Mouse (Mus musculus) intestine, embryonic 16.5 days (tissue): ENCODE measurements at regions not wholly inside any gene's neighbourhood (a gene's known extent, or its start where the extent isn't known, plus 50 kb on each side); places are given as distances from the start of the nearest gene placed in this dataset.

Experiments used
- ATAC-seq: fragments of 200-750 bp; cut with Nextera tagmentation; 2 replicates; pipeline ENCODE4 v1.8.0; 2017; ENCODE audit warnings: moderate TSS enrichment, moderate library complexity
- H3K27ac ChIP-seq: fragments of 300-500 bp; sonication (generic); 2 replicates; pipeline ENCODE4 v1.5.1; 2014; ENCODE audit warnings: mild to moderate bottlenecking, low read length
- H3K27me3 ChIP-seq: fragments of 300-500 bp; sonication (generic); replicated peaks from 2 replicates; pipeline ENCODE4 v1.6.1; 2014; ENCODE audit warnings: low read length, control low read depth, mixed read lengths; ENCODE audit not compliant: control insufficient read depth, insufficient read depth
- H3K36me3 ChIP-seq: fragments of 300-500 bp; sonication (generic); 2 replicates; pipeline ENCODE4 v1.6.1; 2014; ENCODE audit warnings: low read length, control low read depth; ENCODE audit not compliant: control insufficient read depth, insufficient read depth
- H3K4me1 ChIP-seq: fragments of 300-500 bp; sonication (generic); 2 replicates; pipeline ENCODE4 v1.6.1; 2014; ENCODE audit warnings: low read length, control low read depth, mixed read lengths; ENCODE audit not compliant: control insufficient read depth, insufficient read depth
- H3K4me2 ChIP-seq: fragments of 300-500 bp; sonication (generic); 2 replicates; pipeline ENCODE4 v1.6.1; 2014; ENCODE audit warnings: low read depth, low read length, control low read depth
- H3K4me3 ChIP-seq: fragments of 300-500 bp; sonication (generic); 2 replicates; pipeline ENCODE4 v1.5.1; 2014; ENCODE audit warnings: mild to moderate bottlenecking, low read length
- H3K9ac ChIP-seq: fragments of 300-500 bp; sonication (generic); 2 replicates; pipeline ENCODE4 v1.6.1; 2014; ENCODE audit warnings: low read depth, low read length
- H3K9me3 ChIP-seq: fragments of 300-500 bp; sonication (generic); 2 replicates; pipeline ENCODE4 v1.6.1; 2016; ENCODE audit warnings: low read length, control low read depth; ENCODE audit not compliant: control insufficient read depth
- WGBS: fragments of 180-500 bp; shearing (Covaris S2); extraction: QIAGEN DNeasy Blood & Tissue Kit; methylation state at CpG from one replicate; pipeline ENCODE4 v1.1.7; 2014; 5-methylcytosine and 5-hydroxymethylcytosine counted together

GRCm38 (mm10) chr10:66181231-66181630 lies 914.7 kb upstream of the Jmjd1c start:
- Histone ChIP-seq H3K9me3 (no peaks in the 10 kb centered on the region), H3K27ac (no peak overlapping the region)

GRCm38 (mm10) chr10:66183069-66183468 lies 912.9 kb upstream of the Jmjd1c start:
- no peak for ATAC-seq
- Histone ChIP-seq H3K9me3 (no peaks in the 10 kb centered on the region), H3K27me3 (no peaks in the 10 kb centered on the region), H3K4me3 (no peak overlapping the region), H3K27ac (no peak overlapping the region), H3K4me1 (no peaks in the 10 kb centered on the region), H3K36me3 (no peaks in the 10 kb centered on the region), H3K9ac (no peak overlapping the region), H3K4me2 (no peak overlapping the region)
- WGBS = 87% methylated on average over 2 of the region's 2 CpGs

More at GRCm38 (mm10) chr10:66181231-66181630, 914.7 kb upstream of the Jmjd1c start:
- Histone ChIP-seq H3K4me1 (no peaks in the 10 kb centered on the region), H3K36me3 (no peaks in the 10 kb centered on the region), H3K4me3 (no peak overlapping the region), H3K4me2 (no peak overlapping the region), H3K27me3 (no peaks in the 10 kb centered on the region), H3K9ac (no peak overlapping the region)
- no peak for ATAC-seq
- 84% methylated on average over 2 of the region's 2 CpGs for WGBS

GRCm38 (mm10) chr10:66187038-66187437 lies 908.9 kb upstream of the Jmjd1c start:
- Histone ChIP-seq H3K9ac (no peak overlapping the region), H3K9me3 (no peaks in the 10 kb centered on the region), H3K27ac (no peak overlapping the region), H3K4me2 (no peak overlapping the region), H3K4me1 (no peaks in the 10 kb centered on the region), H3K36me3 (no peaks in the 10 kb centered on the region), H3K27me3 (no peaks in the 10 kb centered on the region), H3K4me3 (no peak overlapping the region)
- ATAC-seq = no peak
- WGBS = 79% methylated on average over 1 of the region's 1 CpGs

GRCm38 (mm10) chr10:66201115-66201514 lies 894.8 kb upstream of the Jmjd1c start:
- no peak for ATAC-seq

GRCm38 (mm10) chr10:66228123-66228522 lies 867.8 kb upstream of the Jmjd1c start:
- Histone ChIP-seq H3K9ac (no peak overlapping the region), H3K36me3 (no peaks in the 10 kb centered on the region)
- ATAC-seq = no peak

More at GRCm38 (mm10) chr10:66201115-66201514, 894.8 kb upstream of the Jmjd1c start:
- H3K36me3 ChIP-seq = no peaks in the 10 kb centered on the region
- H3K27ac ChIP-seq = no peak overlapping the region
- H3K27me3 ChIP-seq = no peaks in the 10 kb centered on the region
- no peak overlapping the region for H3K4me3 ChIP-seq
- no peak overlapping the region for H3K4me2 ChIP-seq
- H3K9ac ChIP-seq = no peak overlapping the region
- no peaks in the 10 kb centered on the region for H3K9me3 ChIP-seq
- no peaks in the 10 kb centered on the region for H3K4me1 ChIP-seq
- WGBS = 56% methylated on average over 4 of the region's 4 CpGs

GRCm38 (mm10) chr10:66234370-66234916 lies 861.5 kb upstream of the Jmjd1c start:
- no peaks in the 10 kb centered on the region for H3K4me1 ChIP-seq
- no peak overlapping the region for H3K27ac ChIP-seq
- 78% methylated on average over 2 of the region's 2 CpGs for WGBS
- H3K4me2 ChIP-seq = no peak overlapping the region
- no peaks in the 10 kb centered on the region for H3K27me3 ChIP-seq
- H3K4me3 ChIP-seq = no peak overlapping the region
- no peaks in the 10 kb centered on the region for H3K36me3 ChIP-seq
- ATAC-seq = no peak
- no peaks in the 10 kb centered on the region for H3K9me3 ChIP-seq
- H3K9ac ChIP-seq = no peak overlapping the region

More at GRCm38 (mm10) chr10:66228123-66228522, 867.8 kb upstream of the Jmjd1c start:
- H3K4me1 ChIP-seq = no peaks in the 10 kb centered on the region
- no peaks in the 10 kb centered on the region for H3K27me3 ChIP-seq
- no peaks in the 10 kb centered on the region for H3K9me3 ChIP-seq
- 62% methylated on average over 2 of the region's 2 CpGs for WGBS
- no peak overlapping the region for H3K4me2 ChIP-seq
- no peak overlapping the region for H3K27ac ChIP-seq
- H3K4me3 ChIP-seq = no peak overlapping the region

GRCm38 (mm10) chr10:66256377-66256776 lies 839.5 kb upstream of the Jmjd1c start:
- Histone ChIP-seq H3K9ac (no peak overlapping the region), H3K4me2 (no peak overlapping the region), H3K4me1 (no peaks in the 10 kb centered on the region), H3K36me3 (no peaks in the 10 kb centered on the region), H3K9me3 (no peaks in the 10 kb centered on the region), H3K27me3 (no peaks in the 10 kb centered on the region), H3K27ac (no peak overlapping the region), H3K4me3 (no peak overlapping the region)
- no peak for ATAC-seq
- WGBS = 67% methylated on average over 5 of the region's 5 CpGs

- Histone ChIP-seq H3K27me3 (no peaks in the 10 kb centered on the region), H3K9ac (no peak overlapping the region), H3K4me3 (no peak overlapping the region), H3K9me3 (no peaks in the 10 kb centered on the region), H3K27ac (no peak overlapping the region), H3K4me1 (no peaks in the 10 kb centered on the region), H3K4me2 (no peak overlapping the region), H3K36me3 (no peaks in the 10 kb centered on the region)
- 76% methylated on average over 4 of the region's 4 CpGs for WGBS
- ATAC-seq = no peak
Measured at GRCm38 (mm10) chr10:66270647-66271270, 825.2 kb upstream of the Jmjd1c start.

- Histone ChIP-seq H3K27ac (no peak overlapping the region), H3K9ac (no peak overlapping the region), H3K4me1 (no peaks in the 10 kb centered on the region), H3K27me3 (no peaks in the 10 kb centered on the region), H3K4me2 (no peak overlapping the region), H3K9me3 (no peaks in the 10 kb centered on the region), H3K36me3 (no peaks in the 10 kb centered on the region), H3K4me3 (no peak overlapping the region)
- ATAC-seq = no peak
- 59% methylated on average over 4 of the region's 4 CpGs for WGBS
Measured at GRCm38 (mm10) chr10:66295628-66296027, 800.3 kb upstream of the Jmjd1c start.
